Mouse (Mus musculus): ENCODE data around the gene Cux2.

DNA sequence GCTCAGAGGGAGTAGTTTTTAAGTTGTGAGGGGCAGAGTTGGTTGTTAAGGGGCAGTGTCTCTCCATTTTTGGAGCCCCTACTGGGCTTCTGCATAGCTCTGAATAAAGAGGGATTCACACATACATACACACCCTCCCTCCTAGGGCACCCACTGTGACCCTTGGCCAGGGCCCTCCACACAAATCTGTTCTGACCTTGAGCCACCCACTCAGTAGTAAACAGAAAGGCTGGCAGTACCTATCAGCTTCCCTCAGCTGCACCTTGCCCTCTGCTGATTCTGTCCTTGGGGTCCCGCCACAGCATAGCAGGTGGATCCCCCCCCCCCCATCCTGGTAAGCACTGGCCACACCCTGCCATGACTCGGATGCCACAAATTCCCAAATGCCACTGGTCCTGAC lies 99.7 kb downstream of the Cux2 start:
- TF ChIP-seq GATA1 (IDR thresholded peaks at IDR 0.05; ENCODE audit: borderline replicate concordance, low read length), result no peak
- no peak for TF ChIP-seq FLI1 (IDR thresholded peaks at IDR 0.05; ENCODE audit: low read length)
